Mouse (Mus musculus): ENCODE results near the gene Cd274. TPM values are rescaled to one million over a fixed set of nuclear protein-coding genes. Genes with fewer than 3 reads are reported as not detected.

The Cd274 gene
- 0.27 and 0.70 TPM in 2 replicates for polyA plus RNA-seq (2015; fragmentation: Nextera tagmentation; extraction: Ambion mirVana)

GRCm38 (mm10) chr19:29366969-29367622 is at the start of gene Cd274, which contains the start of gene Plgrkt:
TSS of gene Cd274 (plus strand) at chr19:29367455.
TSS of gene Plgrkt (minus strand) at chr19:29367390.
- Histone ChIP-seq H3K27me3 (peaks cover 5% of the 10 kb centered on the region; the same call in 1 of the 2 replicates), H3K4me1 (replicated peaks) (peaks cover 16% of the 10 kb centered on the region), H3K4me2 (replicated peaks) (peak within 1 kb of the TSS; percentile 59), H3K4me3 (replicated peaks) (peak within 1 kb of the TSS; percentile 35), H3K9ac (replicated peaks) (peak within 1 kb of the TSS; percentile 46), H3K36me3 (no peaks in the 10 kb centered on the region), H3K27ac (no peak within 1 kb of the TSS), H3K9me3 (no peaks in the 10 kb centered on the region)
- ATAC-seq = peak; percentile 34; the same call in 1 of the 2 replicates
- 6% methylated on average over 26 of the region's 26 CpGs for WGBS

DNA sequence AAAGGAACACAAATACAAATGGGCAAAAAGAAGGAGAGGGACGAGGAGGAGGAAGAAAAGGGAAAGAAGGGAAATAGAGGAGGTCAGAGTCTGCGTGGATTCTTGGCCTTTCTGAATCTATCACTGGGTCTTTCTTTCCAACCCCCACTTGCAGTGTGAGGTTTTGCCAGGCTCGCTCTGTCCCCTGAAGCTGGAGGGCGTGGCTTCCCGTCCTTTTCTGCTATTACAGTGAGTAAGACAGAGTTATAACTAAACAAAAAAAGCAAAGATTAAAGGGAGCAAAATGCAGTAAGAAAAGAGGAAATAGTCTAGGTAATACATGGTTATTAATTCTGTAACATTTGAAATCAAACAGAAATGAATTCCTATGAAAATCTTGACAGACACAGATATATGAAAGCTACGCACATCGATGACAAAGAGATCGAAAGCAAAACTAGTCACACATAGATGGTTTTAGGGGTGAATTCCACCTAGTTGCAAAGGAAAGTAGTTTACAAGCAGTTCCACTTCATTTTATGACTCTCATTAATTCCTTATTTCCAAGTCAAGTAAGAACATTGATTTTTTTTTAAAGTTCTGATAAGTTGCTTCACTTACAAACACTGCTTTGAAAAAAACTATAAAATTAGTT is 43.7 kb upstream of the Cd274 start:
- no peaks in the 10 kb centered on the region for H3K36me3 ChIP-seq
- 79% methylated on average over 8 of the region's 8 CpGs for WGBS
- no peak overlapping the region for H3K4me3 ChIP-seq (replicated peaks)

DNA sequence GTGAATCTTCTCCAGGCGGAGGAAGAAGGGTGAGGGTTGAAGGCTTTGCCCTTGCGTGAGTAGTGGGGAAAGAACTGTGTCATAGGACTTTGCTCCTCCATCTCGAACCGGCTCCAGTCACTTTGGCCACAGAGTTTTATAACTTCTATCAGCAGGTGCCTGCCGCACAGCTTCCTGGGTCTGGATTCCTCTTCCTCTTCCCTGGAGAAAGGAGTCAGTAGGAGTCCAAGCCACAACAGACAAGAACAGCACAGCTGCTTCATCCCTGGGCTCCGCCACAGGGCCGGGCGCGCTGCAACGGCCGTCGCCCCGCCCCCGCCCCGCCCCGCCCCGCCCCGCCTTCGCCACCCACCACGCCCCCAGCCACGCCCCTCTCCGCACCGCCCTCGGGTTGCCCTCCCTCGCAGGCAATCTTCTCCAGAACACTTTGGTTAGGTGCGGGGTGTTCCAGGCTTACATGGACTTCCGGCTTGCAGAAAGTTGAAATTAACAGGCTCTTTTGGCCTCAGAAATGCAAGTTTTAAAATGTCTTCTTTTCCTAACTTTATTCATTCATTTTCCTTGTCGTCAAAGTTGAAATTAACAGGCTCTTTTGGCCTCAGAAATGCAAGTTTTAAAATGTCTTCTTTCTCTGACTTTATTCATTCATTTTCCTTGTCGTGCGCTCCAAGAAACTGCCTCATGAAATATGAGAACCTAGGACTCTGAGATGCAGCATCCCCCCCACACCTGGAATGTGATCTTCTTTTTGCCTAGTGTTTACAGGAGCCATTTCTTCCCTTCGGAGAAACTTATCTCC is 42.0 kb upstream of the Cd274 start, which contains the start of gene Insl6:
Gene Insl6, minus strand, starts transcription at position 304 of the 799 bp plus-strand sequence.
- peaks cover 5% of the 10 kb centered on the region; the same call in 1 of the 2 replicates for H3K4me1 ChIP-seq (replicated peaks)
- H3K9ac ChIP-seq (replicated peaks) = peak within 1 kb of the TSS; percentile 46
- no peaks in the 10 kb centered on the region for H3K9me3 ChIP-seq
- H3K27ac ChIP-seq = no peak within 1 kb of the TSS
- peaks cover 7% of the 10 kb centered on the region for H3K27me3 ChIP-seq
- ATAC-seq = peak; percentile 92
- H3K36me3 ChIP-seq = no peaks in the 10 kb centered on the region
- 8% methylated on average over 18 of the region's 31 CpGs for WGBS
- H3K4me2 ChIP-seq (replicated peaks) = peak within 1 kb of the TSS; percentile 58
- peak within 1 kb of the TSS; percentile 34 for H3K4me3 ChIP-seq (replicated peaks)

More for the DNA sequence above, 43.7 kb upstream of the Cd274 start:
- H3K9me3 ChIP-seq = no peaks in the 10 kb centered on the region
- peaks cover 5% of the 10 kb centered on the region; the same call in 1 of the 2 replicates for H3K4me1 ChIP-seq (replicated peaks)
- no peak overlapping the region for H3K27ac ChIP-seq
- no peak for ATAC-seq
- H3K9ac ChIP-seq (replicated peaks) = no peak overlapping the region
- H3K27me3 ChIP-seq = peaks cover 7% of the 10 kb centered on the region
- H3K4me2 ChIP-seq (replicated peaks) = no peak overlapping the region

- Histone ChIP-seq H3K27me3 (peaks cover 7% of the 10 kb centered on the region), H3K36me3 (no peaks in the 10 kb centered on the region), H3K9ac (replicated peaks) (no peak overlapping the region), H3K4me3 (replicated peaks) (no peak overlapping the region), H3K4me2 (replicated peaks) (peak overlapping the region; percentile 58; the same call in 1 of the 2 replicates), H3K4me1 (replicated peaks) (peaks cover 5% of the 10 kb centered on the region; the same call in 1 of the 2 replicates), H3K27ac (no peak overlapping the region), H3K9me3 (no peaks in the 10 kb centered on the region)
- ATAC-seq = no peak
- 78% methylated on average over 9 of the region's 9 CpGs for WGBS
Measured at GRCm38 (mm10) chr19:29325852-29326180, 41.4 kb upstream of the Cd274 start.

GRCm38 (mm10) chr19:29326396-29326795 is 40.9 kb upstream of the Cd274 start:
- ATAC-seq = no peak
- peaks cover 7% of the 10 kb centered on the region for H3K27me3 ChIP-seq
- WGBS = 85% methylated on average over 4 of the region's 4 CpGs
- no peaks in the 10 kb centered on the region for H3K9me3 ChIP-seq
- peaks cover 5% of the 10 kb centered on the region; the same call in 1 of the 2 replicates for H3K4me1 ChIP-seq (replicated peaks)
- no peak overlapping the region for H3K27ac ChIP-seq
- H3K4me2 ChIP-seq (replicated peaks) = no peak overlapping the region
- H3K36me3 ChIP-seq = no peaks in the 10 kb centered on the region
- no peak overlapping the region for H3K9ac ChIP-seq (replicated peaks)
- H3K4me3 ChIP-seq (replicated peaks) = no peak overlapping the region

GRCm38 (mm10) chr19:29326822-29327552 is 40.3 kb upstream of the Cd274 start:
- ATAC-seq = no peak
- Histone ChIP-seq H3K36me3 (no peaks in the 10 kb centered on the region), H3K27ac (no peak overlapping the region), H3K9me3 (no peaks in the 10 kb centered on the region), H3K9ac (replicated peaks) (no peak overlapping the region), H3K4me1 (replicated peaks) (peaks cover 5% of the 10 kb centered on the region; the same call in 1 of the 2 replicates), H3K4me3 (replicated peaks) (no peak overlapping the region), H3K4me2 (replicated peaks) (no peak overlapping the region), H3K27me3 (peaks cover 7% of the 10 kb centered on the region)
- 73% methylated on average over 13 of the region's 13 CpGs for WGBS

DNA sequence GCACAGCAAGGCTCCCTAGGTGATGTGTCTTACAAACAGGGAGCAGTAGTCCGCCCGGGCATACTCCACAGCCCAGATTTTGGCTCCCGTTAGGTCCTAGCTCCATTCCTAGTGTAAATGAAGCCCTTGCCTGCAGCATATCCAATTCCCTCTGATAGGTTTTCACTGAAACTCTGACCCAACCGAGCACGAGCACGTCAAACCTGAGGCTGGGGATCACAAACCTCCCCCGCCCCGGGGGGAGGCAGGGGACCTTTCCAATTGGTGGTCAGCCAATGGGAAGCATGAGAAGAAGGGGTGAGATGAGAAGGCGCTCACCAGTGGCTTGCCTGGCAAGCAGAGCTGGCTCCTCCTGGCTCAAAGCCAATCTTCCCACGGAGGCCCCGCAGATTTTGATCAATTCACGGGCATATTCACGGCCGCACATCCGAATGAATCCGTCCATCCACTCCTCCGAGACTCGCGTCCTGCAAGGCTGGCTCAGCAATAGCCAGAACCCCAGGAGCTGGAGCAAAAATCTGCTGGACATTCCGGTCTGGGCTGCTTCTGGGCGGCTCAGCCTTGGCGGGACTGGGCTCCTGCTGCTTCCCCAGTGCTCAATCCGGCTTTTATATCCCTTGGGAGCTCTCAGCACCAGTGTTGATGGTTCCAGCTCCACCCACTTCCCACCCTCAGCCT is 33.0 kb upstream of the Cd274 start, which contains the start of gene Rln1:
Gene Rln1, minus strand, starts transcription at position 603 of the 678 bp plus-strand sequence.
- Histone ChIP-seq H3K9ac (replicated peaks) (peak within 1 kb of the TSS; percentile 71), H3K4me1 (replicated peaks) (peaks cover 10% of the 10 kb centered on the region), H3K27ac (no peak within 1 kb of the TSS), H3K27me3 (peaks cover 7% of the 10 kb centered on the region; the same call in 1 of the 2 replicates), H3K36me3 (no peaks in the 10 kb centered on the region), H3K4me3 (replicated peaks) (peak within 1 kb of the TSS; percentile 43), H3K4me2 (replicated peaks) (peak within 1 kb of the TSS; percentile 67), H3K9me3 (no peaks in the 10 kb centered on the region)
- peak; percentile 86 for ATAC-seq
- 2% methylated on average over 23 of the region's 23 CpGs for WGBS

GRCm38 (mm10) chr19:29336624-29337023 is 30.6 kb upstream of the Cd274 start:
- no peak for ATAC-seq
- Histone ChIP-seq H3K27ac (no peak overlapping the region), H3K4me1 (replicated peaks) (peaks cover 10% of the 10 kb centered on the region), H3K36me3 (no peaks in the 10 kb centered on the region), H3K27me3 (peaks cover 7% of the 10 kb centered on the region; the same call in 1 of the 2 replicates), H3K9me3 (no peaks in the 10 kb centered on the region), H3K4me2 (replicated peaks) (no peak overlapping the region), H3K4me3 (replicated peaks) (no peak overlapping the region), H3K9ac (replicated peaks) (no peak overlapping the region)
- 82% methylated on average over 2 of the region's 2 CpGs for WGBS

- Histone ChIP-seq H3K27me3 (no peaks in the 10 kb centered on the region), H3K4me2 (replicated peaks) (no peak overlapping the region), H3K36me3 (no peaks in the 10 kb centered on the region), H3K9me3 (no peaks in the 10 kb centered on the region), H3K4me1 (replicated peaks) (no peaks in the 10 kb centered on the region), H3K27ac (no peak overlapping the region), H3K9ac (replicated peaks) (no peak overlapping the region), H3K4me3 (replicated peaks) (no peak overlapping the region)
- ATAC-seq = no peak
- WGBS = 79% methylated on average over 4 of the region's 4 CpGs
Measured at GRCm38 (mm10) chr19:29341029-29341428, 26.2 kb upstream of the Cd274 start.

DNA sequence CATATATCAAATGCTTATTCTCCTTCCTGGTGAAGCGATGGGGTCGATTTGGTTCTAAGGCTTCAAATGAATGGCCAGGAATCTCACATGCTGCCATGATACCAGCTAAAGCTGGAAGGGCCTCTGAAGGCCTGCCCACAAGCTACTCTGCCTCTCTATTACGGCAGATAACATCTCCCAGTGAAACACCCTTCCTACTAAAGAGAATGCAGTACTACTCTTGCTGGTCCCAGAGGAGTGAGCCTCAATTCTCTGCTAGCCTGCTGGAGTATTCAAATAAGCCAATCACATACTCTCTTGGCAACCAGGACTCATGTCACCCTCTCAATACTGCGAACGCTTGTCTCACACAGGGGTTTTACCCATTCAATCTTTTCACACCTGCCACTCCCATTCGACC is 25.0 kb upstream of the Cd274 start:
- no peak overlapping the region for H3K27ac ChIP-seq
- H3K27me3 ChIP-seq = no peaks in the 10 kb centered on the region
- no peak overlapping the region for H3K4me3 ChIP-seq (replicated peaks)
- H3K4me1 ChIP-seq (replicated peaks) = no peaks in the 10 kb centered on the region
- no peaks in the 10 kb centered on the region for H3K9me3 ChIP-seq
- H3K36me3 ChIP-seq = no peaks in the 10 kb centered on the region
- H3K9ac ChIP-seq (replicated peaks) = no peak overlapping the region
- no peak overlapping the region for H3K4me2 ChIP-seq (replicated peaks)
- ATAC-seq = no peak
- WGBS = 89% methylated on average over 6 of the region's 6 CpGs

DNA sequence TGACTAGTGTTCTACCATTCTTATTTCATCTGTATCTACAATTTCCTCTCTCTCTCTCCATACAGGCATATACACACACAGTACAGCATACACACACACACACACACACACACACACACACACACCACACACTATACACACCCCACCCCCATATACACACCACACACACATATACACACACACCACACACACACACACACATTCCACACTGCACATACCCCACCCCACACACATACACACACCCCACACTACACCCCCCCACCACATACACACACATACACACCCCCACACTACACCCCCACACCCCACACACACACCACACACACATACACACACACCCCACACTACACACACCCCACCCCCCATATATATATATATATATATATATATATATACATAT is 22.4 kb upstream of the Cd274 start:
- H3K36me3 ChIP-seq = peaks cover 1% of the 10 kb centered on the region
- H3K27ac ChIP-seq = no peak overlapping the region
- H3K4me3 ChIP-seq (replicated peaks) = no peak overlapping the region
- H3K9me3 ChIP-seq = no peaks in the 10 kb centered on the region
- no peaks in the 10 kb centered on the region for H3K27me3 ChIP-seq
- ATAC-seq = no peak
- H3K4me1 ChIP-seq (replicated peaks) = no peaks in the 10 kb centered on the region
- H3K9ac ChIP-seq (replicated peaks) = no peak overlapping the region
- H3K4me2 ChIP-seq (replicated peaks) = no peak overlapping the region
